Mouse (Mus musculus): Measurements from ENCODE around the gene Mitf. TPM values are rescaled to one million over a fixed set of nuclear protein-coding genes. Genes with fewer than 3 reads are reported as not detected.

Mitf gene
- polyA plus RNA-seq, 1 experiment from 2014 or later: 1.4 TPM

- WGBS: 90% methylated on average over 8 of the region's 8 CpGs
- DNase-seq (ENCODE audit: low spot score): no peak
- Histone ChIP-seq H3K4me1 (ENCODE audit: control insufficient read depth, insufficient read depth, low read length) (no peaks in the 10 kb centered on the region), H3K36me3 (ENCODE audit: control insufficient read depth, insufficient read depth, low read length) (no peaks in the 10 kb centered on the region), H3K9me3 (ENCODE audit: control insufficient read depth, low read length) (no peaks in the 10 kb centered on the region), H3K9ac (ENCODE audit: low read length) (no peak overlapping the region), H3K27me3 (ENCODE audit: control insufficient read depth, insufficient read depth, low read length) (no peaks in the 10 kb centered on the region), H3K27ac (ENCODE audit: low read depth, low read length) (no peak overlapping the region), H3K4me2 (ENCODE audit: low read depth) (no peak overlapping the region), H3K4me3 (ENCODE audit: low read depth, low read length) (no peak overlapping the region)
- no peak for ATAC-seq (ENCODE audit: insufficient read depth, low FRiP score, low TSS enrichment)
Observed at GRCm38 (mm10) chr6:97952845-97953244, 146.0 kb downstream of the Mitf start.

GRCm38 (mm10) chr6:97956121-97956520 lies 149.3 kb downstream of the Mitf start:
- H3K27me3 ChIP-seq (ENCODE audit: control insufficient read depth, insufficient read depth, low read length): no peaks in the 10 kb centered on the region
- no peak for ATAC-seq (ENCODE audit: insufficient read depth, low FRiP score, low TSS enrichment)
- no peak for DNase-seq (ENCODE audit: low spot score)
- no peak overlapping the region for H3K9ac ChIP-seq (ENCODE audit: low read length)
- no peak overlapping the region for H3K27ac ChIP-seq (ENCODE audit: low read depth, low read length)
- H3K4me2 ChIP-seq (ENCODE audit: low read depth): no peak overlapping the region
- H3K4me1 ChIP-seq (ENCODE audit: control insufficient read depth, insufficient read depth, low read length): no peaks in the 10 kb centered on the region
- H3K36me3 ChIP-seq (ENCODE audit: control insufficient read depth, insufficient read depth, low read length): no peaks in the 10 kb centered on the region
- no peak overlapping the region for H3K4me3 ChIP-seq (ENCODE audit: low read depth, low read length)
- no peaks in the 10 kb centered on the region for H3K9me3 ChIP-seq (ENCODE audit: control insufficient read depth, low read length)
- WGBS: 81% methylated on average over 6 of the region's 6 CpGs

- H3K9ac ChIP-seq (ENCODE audit: low read length): no peak overlapping the region
- WGBS: 92% methylated on average over 10 of the region's 10 CpGs
Observed at GRCm38 (mm10) chr6:97956636-97957035, 149.8 kb downstream of the Mitf start.

GRCm38 (mm10) chr6:97958276-97958675 lies 151.4 kb downstream of the Mitf start:
- H3K36me3 ChIP-seq (ENCODE audit: control insufficient read depth, insufficient read depth, low read length): no peaks in the 10 kb centered on the region
- no peak overlapping the region for H3K9ac ChIP-seq (ENCODE audit: low read length)
- no peaks in the 10 kb centered on the region for H3K27me3 ChIP-seq (ENCODE audit: control insufficient read depth, insufficient read depth, low read length)
- H3K9me3 ChIP-seq (ENCODE audit: control insufficient read depth, low read length): no peaks in the 10 kb centered on the region
- DNase-seq (ENCODE audit: low spot score) (no peak), ATAC-seq (ENCODE audit: insufficient read depth, low FRiP score, low TSS enrichment) (no peak)
- WGBS: 82% methylated on average over 4 of the region's 4 CpGs
- H3K4me1 ChIP-seq (ENCODE audit: control insufficient read depth, insufficient read depth, low read length): no peaks in the 10 kb centered on the region
- H3K4me2 ChIP-seq (ENCODE audit: low read depth): no peak overlapping the region
- no peak overlapping the region for H3K27ac ChIP-seq (ENCODE audit: low read depth, low read length)
- no peak overlapping the region for H3K4me3 ChIP-seq (ENCODE audit: low read depth, low read length)

More at GRCm38 (mm10) chr6:97956636-97957035, 149.8 kb downstream of the Mitf start:
- no peaks in the 10 kb centered on the region for H3K36me3 ChIP-seq (ENCODE audit: control insufficient read depth, insufficient read depth, low read length)
- H3K27me3 ChIP-seq (ENCODE audit: control insufficient read depth, insufficient read depth, low read length): no peaks in the 10 kb centered on the region
- no peak overlapping the region for H3K4me3 ChIP-seq (ENCODE audit: low read depth, low read length)
- H3K4me1 ChIP-seq (ENCODE audit: control insufficient read depth, insufficient read depth, low read length): no peaks in the 10 kb centered on the region
- DNase-seq (ENCODE audit: low spot score) (no peak), ATAC-seq (ENCODE audit: insufficient read depth, low FRiP score, low TSS enrichment) (no peak)
- no peaks in the 10 kb centered on the region for H3K9me3 ChIP-seq (ENCODE audit: control insufficient read depth, low read length)
- H3K4me2 ChIP-seq (ENCODE audit: low read depth): no peak overlapping the region
- H3K27ac ChIP-seq (ENCODE audit: low read depth, low read length): no peak overlapping the region

GRCm38 (mm10) chr6:97961776-97962175 lies 154.9 kb downstream of the Mitf start:
- Histone ChIP-seq H3K4me3 (ENCODE audit: low read depth, low read length) (no peak overlapping the region), H3K27ac (ENCODE audit: low read depth, low read length) (no peak overlapping the region), H3K9me3 (ENCODE audit: control insufficient read depth, low read length) (no peaks in the 10 kb centered on the region), H3K27me3 (ENCODE audit: control insufficient read depth, insufficient read depth, low read length) (no peaks in the 10 kb centered on the region), H3K4me2 (ENCODE audit: low read depth) (no peak overlapping the region), H3K4me1 (ENCODE audit: control insufficient read depth, insufficient read depth, low read length) (no peaks in the 10 kb centered on the region), H3K9ac (ENCODE audit: low read length) (no peak overlapping the region), H3K36me3 (ENCODE audit: control insufficient read depth, insufficient read depth, low read length) (no peaks in the 10 kb centered on the region)
- 37% methylated on average over 2 of the region's 2 CpGs for WGBS
- DNase-seq (ENCODE audit: low spot score) (no peak), ATAC-seq (ENCODE audit: insufficient read depth, low FRiP score, low TSS enrichment) (no peak)

- no peaks in the 10 kb centered on the region for H3K4me1 ChIP-seq (ENCODE audit: control insufficient read depth, insufficient read depth, low read length)
Observed at GRCm38 (mm10) chr6:97962311-97962710, 155.5 kb downstream of the Mitf start.

GRCm38 (mm10) chr6:97964750-97965149 lies 157.9 kb downstream of the Mitf start:
- no peak overlapping the region for H3K4me2 ChIP-seq (ENCODE audit: low read depth)
- no peaks in the 10 kb centered on the region for H3K27me3 ChIP-seq (ENCODE audit: control insufficient read depth, insufficient read depth, low read length)
- 74% methylated on average over 3 of the region's 3 CpGs for WGBS
- ATAC-seq (ENCODE audit: insufficient read depth, low FRiP score, low TSS enrichment): no peak
- H3K9ac ChIP-seq (ENCODE audit: low read length): no peak overlapping the region
- no peak overlapping the region for H3K27ac ChIP-seq (ENCODE audit: low read depth, low read length)
- no peaks in the 10 kb centered on the region for H3K4me1 ChIP-seq (ENCODE audit: control insufficient read depth, insufficient read depth, low read length)
- H3K4me3 ChIP-seq (ENCODE audit: low read depth, low read length): no peak overlapping the region
- H3K36me3 ChIP-seq (ENCODE audit: control insufficient read depth, insufficient read depth, low read length): no peaks in the 10 kb centered on the region
- H3K9me3 ChIP-seq (ENCODE audit: control insufficient read depth, low read length): no peaks in the 10 kb centered on the region
- DNase-seq (ENCODE audit: low spot score): no peak

More at GRCm38 (mm10) chr6:97962311-97962710, 155.5 kb downstream of the Mitf start:
- WGBS: 88% methylated on average over 1 of the region's 1 CpGs
- Histone ChIP-seq H3K4me3 (ENCODE audit: low read depth, low read length) (no peak overlapping the region), H3K36me3 (ENCODE audit: control insufficient read depth, insufficient read depth, low read length) (no peaks in the 10 kb centered on the region), H3K27me3 (ENCODE audit: control insufficient read depth, insufficient read depth, low read length) (no peaks in the 10 kb centered on the region), H3K27ac (ENCODE audit: low read depth, low read length) (no peak overlapping the region), H3K9me3 (ENCODE audit: control insufficient read depth, low read length) (no peaks in the 10 kb centered on the region), H3K4me2 (ENCODE audit: low read depth) (no peak overlapping the region), H3K9ac (ENCODE audit: low read length) (no peak overlapping the region)
- ATAC-seq (ENCODE audit: insufficient read depth, low FRiP score, low TSS enrichment): no peak
- DNase-seq (ENCODE audit: low spot score): no peak

- H3K4me2 ChIP-seq (ENCODE audit: low read depth): no peak overlapping the region
- H3K36me3 ChIP-seq (ENCODE audit: control insufficient read depth, insufficient read depth, low read length): no peaks in the 10 kb centered on the region
- WGBS: 67% methylated on average over 9 of the region's 9 CpGs
- H3K27me3 ChIP-seq (ENCODE audit: control insufficient read depth, insufficient read depth, low read length): no peaks in the 10 kb centered on the region
- DNase-seq (ENCODE audit: low spot score): no peak
- H3K9me3 ChIP-seq (ENCODE audit: control insufficient read depth, low read length): no peaks in the 10 kb centered on the region
- no peak overlapping the region for H3K27ac ChIP-seq (ENCODE audit: low read depth, low read length)
- no peak overlapping the region for H3K9ac ChIP-seq (ENCODE audit: low read length)
- ATAC-seq (ENCODE audit: insufficient read depth, low FRiP score, low TSS enrichment): no peak
- H3K4me3 ChIP-seq (ENCODE audit: low read depth, low read length): no peak overlapping the region
- H3K4me1 ChIP-seq (ENCODE audit: control insufficient read depth, insufficient read depth, low read length): no peaks in the 10 kb centered on the region
Observed at GRCm38 (mm10) chr6:97981668-97982067, 174.8 kb downstream of the Mitf start.

- Histone ChIP-seq H3K27me3 (ENCODE audit: control insufficient read depth, insufficient read depth, low read length) (no peaks in the 10 kb centered on the region), H3K36me3 (ENCODE audit: control insufficient read depth, insufficient read depth, low read length) (no peaks in the 10 kb centered on the region), H3K4me2 (ENCODE audit: low read depth) (no peak overlapping the region), H3K4me3 (ENCODE audit: low read depth, low read length) (no peak overlapping the region), H3K4me1 (ENCODE audit: control insufficient read depth, insufficient read depth, low read length) (no peaks in the 10 kb centered on the region), H3K27ac (ENCODE audit: low read depth, low read length) (no peak overlapping the region), H3K9me3 (ENCODE audit: control insufficient read depth, low read length) (no peaks in the 10 kb centered on the region), H3K9ac (ENCODE audit: low read length) (no peak overlapping the region)
- 85% methylated on average over 9 of the region's 9 CpGs for WGBS
- no peak for ATAC-seq (ENCODE audit: insufficient read depth, low FRiP score, low TSS enrichment)
- no peak for DNase-seq (ENCODE audit: low spot score)
Observed at GRCm38 (mm10) chr6:97985658-97986057, 178.8 kb downstream of the Mitf start.

Measured in neural tube, embryonic 11.5 days (tissue).